Mouse (Mus musculus): ENCODE data around the gene Capn7. TPM values are rescaled to one million over a fixed set of nuclear protein-coding genes. Genes with fewer than 3 reads are reported as not detected.

Gene Capn7
- total RNA-seq, 1 experiment from 2014 or later: 36.8 TPM

DNA sequence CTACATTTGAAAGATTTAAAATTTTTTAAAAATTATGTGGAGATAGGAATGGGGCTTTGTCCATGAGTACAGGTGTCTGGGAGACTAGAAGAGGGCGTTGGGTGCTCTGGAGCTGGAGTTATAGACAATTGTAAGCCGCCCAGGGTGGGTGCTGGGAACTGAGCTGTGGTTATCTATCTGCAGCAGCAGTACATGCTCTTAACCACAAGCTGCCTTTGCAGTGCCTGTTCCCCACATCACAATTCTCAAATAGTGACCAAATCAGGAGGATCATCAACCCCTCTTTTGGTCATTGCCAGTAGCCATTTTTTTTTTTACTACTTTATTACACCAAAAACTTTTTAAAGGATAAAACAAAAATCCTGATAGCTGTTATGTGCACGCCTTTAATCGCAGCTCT, 28.2 kb downstream of the Capn7 start:
- no peak for DNase-seq

DNA sequence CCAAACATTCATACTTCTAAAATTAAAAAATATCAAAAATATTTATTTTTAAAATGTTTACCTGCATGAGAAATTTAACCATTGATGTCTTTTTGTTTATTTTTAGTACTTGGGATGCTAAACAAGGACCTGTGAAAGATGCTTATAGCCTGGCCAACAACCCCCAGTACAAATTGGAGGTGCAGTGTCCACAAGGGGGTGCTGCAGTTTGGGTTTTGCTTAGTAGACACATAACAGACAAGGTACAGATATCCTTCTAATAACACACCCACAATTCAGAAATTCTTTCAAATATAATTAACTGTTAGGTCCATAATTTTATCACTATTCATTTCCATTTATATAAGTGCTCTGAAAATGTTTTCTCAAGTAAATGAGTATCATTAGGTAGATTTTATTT, 28.9 kb downstream of the Capn7 start:
- DNase-seq: peak; percentile 88

DNA sequence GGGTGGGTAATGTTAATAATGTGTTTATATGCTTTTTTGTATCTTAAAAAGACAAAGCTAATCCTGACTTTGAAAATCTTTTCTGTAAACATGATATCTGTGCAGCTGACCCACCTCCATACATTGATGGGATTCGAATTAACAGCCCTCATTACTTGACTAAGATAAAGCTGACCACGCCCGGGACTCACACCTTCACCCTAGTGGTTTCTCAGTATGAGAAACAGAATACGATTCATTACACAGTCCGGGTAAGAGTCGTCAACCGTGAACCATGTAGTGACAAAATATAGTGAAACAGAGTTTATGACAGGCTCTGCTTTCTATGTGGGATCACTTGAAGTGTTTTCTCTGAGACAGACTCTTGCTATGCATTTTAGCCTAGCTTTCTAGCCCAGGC, 31.5 kb downstream of the Capn7 start:
- no peak for DNase-seq

DNA sequence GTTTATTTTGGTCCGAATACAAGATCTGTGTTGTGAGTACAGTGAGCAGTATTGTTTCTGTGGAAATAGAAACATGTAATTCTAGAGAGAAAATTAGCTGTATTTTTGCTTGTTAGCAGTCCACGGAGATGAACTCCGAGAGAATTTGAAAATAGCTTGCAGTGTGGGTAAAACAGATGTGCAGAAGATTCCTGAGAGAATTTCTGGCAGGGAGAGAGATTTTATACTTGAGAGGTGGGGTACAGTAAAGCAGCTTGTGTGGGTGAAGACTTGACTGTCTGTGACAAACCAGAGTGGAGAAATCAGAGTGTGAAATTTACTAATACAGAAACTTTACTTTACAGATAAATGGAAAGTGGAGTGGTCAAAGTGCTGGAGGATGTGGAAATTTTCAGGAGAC, 32.9 kb downstream of the Capn7 start:
- DNase-seq: no peak

DNA sequence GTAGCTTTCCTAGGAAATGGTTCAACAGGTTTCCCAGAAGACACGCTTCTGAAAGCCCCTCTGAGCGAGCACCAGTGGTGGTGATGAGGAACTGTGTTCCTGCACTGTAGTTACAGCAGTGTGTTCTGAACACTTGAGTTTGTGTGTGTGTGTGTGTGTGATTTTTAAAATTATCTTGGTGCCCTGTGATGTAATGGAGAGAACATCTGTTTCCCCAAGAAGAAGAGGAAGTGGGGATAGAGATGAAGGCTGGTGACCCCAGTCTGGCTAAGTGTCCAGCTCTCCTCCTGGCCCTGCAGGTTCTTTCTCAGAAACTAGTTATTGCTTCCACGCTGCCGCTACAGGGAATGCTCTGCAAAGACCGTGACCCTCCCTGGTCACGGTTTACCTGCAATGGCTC, 38.0 kb downstream of the Capn7 start:
- DNase-seq: no peak

DNA sequence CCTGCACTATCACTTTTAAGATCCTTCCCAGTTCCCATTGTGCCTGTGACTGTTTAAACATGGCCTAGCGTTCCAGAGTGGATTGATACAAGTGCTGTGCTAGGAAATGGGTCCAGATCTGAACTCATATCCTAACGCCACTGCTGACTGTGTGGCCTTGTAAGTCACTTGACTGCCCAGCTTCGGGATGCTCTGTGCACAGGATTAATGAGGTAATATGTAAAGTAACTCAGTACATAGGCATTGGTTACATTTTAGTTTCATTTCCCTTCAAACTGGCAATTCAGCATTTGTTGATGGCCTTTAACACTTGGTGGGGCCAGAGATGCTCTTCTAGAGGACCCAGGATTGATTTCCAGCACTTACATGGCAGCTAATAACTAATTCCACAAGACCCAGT, 39.9 kb downstream of the Capn7 start:
- no peak for DNase-seq

DNA sequence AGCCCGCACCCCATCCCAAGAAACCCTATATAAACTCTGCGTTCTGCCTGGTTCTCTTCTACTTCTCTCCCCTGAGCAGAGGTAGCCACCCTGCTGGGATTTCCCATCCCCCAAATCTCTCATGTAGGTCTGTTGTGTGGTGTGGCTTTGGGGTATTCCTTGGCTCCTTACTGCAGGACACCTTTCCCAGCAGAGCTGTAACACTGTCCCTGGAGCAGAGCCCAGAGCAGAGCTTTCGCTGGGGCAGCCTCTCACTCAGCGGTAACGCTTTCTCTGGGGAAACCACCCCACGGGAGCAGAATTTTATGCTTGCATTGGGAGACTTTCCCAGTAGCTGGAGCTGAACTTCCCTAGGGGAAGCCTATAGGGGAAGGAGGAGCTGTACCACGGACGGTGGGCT, 45.8 kb downstream of the Capn7 start:
- no peak for DNase-seq

DNA sequence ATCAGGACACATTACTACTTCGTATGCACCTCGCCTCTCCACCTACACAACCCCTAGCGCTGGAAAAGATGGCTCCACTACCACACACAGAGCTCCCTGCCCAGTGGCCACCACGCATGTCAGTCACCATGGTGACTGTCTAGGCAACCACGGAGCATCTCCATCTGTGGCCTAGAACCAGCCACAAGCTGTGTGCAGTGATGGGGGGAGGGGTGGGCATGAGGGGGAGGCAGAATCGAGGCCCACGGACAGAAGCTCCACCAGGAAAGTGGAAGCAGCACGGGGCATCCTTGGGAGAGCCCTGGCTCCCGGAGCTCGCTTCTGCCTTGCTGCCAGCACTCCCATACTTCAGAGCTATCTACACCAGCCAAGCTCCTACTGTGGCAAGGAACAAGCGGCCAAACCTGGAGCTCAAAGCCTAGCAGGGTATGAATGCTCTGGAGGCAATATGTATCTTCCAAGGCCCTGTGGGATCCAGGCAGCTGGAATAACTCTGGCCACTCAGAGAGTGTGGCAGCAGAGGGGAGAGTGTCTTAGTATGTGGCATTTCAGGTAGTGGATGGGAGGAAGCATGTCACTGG, 47.1 kb downstream of the Capn7 start:
- no peak for DNase-seq

DNA sequence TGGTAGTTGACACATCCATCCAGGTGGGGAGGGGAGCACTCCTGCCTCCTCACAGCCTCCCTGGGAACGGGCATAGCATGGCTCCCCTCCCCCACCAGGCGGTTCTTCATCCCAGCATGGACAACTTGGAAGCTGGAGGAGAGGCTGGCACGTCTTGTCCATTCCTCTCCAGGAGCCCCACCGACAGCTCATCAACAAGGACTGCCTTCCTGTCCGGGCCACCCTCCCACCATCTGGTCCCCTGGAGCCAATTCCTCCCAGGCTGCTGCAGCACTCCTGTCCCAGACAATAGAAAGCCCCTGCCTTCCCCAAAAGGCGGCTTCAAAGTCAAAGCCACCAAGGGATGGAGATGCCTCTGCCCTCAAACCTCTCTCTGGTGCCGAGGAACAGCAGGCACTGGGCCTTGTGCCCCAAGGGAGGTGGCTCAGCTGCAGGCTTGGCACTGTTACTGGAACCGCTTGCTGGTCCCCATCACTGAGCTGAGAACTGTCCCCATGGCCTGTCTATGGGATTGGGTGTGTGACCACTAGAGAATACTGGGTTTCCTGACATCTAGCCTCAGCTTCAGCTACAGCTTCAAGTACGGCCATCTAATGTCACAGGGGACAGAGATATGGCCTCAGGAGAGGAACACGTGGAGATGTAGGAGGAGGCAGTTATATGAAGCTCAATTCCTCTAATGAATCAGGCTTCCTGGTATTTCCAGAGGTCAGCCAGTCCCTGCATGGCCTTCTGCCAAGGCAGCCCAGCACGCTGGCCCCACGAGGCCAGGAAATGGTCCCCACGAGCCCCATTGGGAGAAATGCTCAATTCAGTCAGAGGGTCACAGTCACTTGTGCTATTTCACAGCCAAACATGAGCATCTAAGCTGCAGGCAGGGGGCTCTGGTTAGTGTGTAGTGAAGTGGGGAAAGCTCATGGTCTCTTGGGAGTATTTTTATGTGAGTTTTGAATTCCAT, 48.2 kb downstream of the Capn7 start:
- peak; percentile 87 for DNase-seq

DNA sequence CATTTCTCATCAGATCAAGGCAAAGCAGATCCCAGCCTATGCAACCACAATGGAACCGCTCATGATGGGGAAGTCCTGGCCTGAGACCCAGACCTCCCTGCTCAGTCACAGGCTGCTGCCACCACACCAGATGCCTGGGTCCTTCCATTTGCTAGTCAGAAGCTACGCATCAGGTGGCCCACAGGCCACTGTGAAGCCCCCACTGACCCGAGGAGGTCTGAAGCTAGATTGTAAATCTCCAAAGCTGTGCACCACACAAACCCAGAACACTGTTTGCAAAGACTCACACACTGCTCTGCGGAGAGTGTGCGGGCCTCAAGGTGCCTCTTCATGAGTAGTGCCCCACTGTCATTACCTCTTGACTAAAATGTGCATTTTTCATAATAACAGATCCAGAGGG, 49.0 kb downstream of the Capn7 start:
- DNase-seq: no peak

DNA sequence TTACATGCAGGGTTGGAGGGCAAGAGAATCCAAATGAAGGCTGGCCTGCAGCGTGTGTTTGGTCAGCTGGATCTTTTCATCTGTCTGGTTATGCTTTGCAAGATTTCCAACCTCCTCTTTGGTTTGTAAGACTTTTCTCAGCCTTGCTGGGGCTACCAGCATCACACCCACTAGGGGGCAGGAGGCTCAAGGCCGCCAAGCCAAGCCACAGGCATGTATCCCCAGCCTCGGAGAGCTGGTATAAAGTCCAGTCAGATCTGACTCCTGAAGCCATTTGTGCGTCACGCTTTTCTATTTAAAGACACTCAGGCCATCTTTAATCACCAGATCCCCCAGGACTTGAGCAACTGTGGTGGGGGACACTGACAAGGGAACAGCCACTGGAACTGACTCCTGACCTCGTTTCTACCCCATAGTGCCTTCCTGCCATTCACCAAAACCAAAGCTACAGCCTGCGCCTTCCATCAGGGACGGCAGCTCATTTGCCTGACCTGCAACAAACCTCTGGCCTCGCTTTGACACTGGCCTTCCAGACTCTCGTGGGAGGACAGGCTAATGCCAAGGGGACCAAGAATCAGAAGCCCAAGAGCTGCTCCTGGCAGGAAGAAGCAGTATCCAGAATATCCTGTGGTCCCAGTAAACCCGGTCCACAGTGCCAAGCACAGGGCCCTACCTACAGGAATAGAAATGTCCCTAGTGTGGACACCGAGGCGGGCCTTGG, 49.7 kb downstream of the Capn7 start:
- peak; percentile 93 for DNase-seq

DNA sequence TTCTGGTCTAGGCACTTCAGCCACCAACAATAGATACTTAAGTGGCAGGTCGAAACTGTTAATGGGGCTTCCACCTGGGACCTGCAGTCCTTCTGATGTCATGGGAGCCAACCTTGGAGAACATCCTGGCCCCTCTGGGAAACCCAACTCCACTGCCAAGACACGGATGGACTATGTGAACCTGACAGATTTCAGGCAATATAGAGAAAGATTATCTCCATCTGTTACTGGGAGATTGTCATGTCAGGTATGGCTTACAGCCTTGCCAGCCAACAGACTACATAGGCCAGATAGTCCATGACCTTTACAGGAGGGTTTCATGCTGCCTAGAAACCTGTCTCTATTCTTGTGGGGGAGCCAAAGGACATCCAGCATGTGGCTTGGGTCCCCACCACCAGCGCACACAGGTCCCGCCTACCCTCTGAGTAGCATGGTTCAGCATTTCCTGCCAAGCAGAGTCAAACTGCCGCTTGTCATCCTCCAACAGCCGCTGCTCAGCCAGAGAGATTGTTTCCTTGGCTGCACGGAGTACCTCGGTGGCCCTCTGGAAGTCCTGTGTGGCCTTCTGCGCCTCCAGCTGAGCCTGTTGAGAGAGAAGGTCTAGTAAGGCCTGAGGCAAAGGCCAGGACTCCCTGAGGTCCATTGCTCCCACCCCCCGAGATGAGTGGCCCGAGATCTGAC, 51.0 kb downstream of the Capn7 start:
- DNase-seq: no peak

DNA sequence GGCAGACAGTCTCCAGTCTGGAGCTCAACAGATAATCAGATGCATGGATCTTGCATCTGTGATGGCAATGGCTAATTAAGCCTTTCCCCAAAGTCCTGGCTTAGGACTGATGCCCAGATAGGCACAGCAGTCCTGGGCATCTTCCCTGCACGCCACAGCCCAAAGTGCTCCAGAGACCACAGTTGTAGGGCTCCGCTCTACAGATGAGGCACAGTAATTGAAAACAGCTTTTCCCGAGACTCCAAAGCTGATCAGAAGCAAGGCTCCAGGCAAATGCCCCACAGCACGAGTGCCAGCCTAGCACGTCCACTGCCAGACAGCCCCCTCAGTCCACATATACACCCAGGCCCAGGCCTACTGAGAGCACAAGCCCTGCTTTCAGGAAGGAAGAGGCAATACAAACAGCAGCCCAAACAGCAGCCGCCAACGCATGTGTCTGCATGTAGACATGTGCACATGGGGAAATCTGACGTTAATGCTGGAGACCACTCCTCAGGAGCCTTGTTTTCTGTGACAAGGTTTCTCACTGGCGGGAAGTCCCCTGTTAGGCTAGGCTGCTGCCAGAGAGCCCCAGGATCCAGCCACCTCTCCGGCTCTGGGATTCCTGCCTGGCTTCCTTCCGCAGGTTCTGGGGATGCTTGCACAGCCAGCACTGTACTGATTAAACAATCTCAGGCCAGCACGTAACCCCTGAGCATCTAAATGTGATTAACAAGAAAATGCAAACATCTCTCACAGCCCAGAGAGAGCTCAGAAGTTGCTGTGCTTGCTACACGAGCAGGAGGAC, 51.8 kb downstream of the Capn7 start:
- no peak for DNase-seq

DNA sequence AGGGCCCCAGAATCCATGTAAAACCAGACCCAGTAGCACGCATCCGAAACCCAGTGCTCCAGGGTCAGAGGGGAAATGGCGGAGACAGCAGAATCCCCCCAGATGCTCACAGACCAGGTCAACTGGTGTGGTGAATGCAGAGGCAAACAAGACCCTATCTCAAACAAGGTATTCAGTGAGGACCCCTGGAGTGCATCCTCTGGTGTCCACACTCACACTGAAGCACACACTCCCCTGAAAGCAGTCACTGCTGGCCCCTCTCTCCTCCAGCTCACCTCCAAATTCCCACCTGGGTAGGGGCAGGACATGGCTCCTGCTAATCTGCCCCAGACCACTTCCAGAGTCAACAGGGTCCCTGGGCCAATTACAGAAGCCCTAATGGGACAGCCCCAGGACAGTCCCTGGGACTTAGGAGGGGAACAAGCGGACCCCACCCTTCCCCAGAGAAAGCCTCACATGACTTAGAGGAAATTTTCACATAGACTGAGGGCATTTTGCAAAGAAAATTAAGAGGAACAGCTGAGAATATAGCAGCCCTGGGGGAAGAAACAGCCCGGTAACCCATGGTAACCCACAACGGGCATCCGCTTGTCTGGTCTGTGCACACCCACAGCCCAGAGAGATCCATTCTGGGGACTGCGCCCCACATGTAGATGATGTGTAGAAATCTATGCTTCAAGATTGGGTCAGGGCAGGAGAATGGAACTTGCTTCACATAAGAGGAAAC, 53.1 kb downstream of the Capn7 start:
- DNase-seq: no peak

DNA sequence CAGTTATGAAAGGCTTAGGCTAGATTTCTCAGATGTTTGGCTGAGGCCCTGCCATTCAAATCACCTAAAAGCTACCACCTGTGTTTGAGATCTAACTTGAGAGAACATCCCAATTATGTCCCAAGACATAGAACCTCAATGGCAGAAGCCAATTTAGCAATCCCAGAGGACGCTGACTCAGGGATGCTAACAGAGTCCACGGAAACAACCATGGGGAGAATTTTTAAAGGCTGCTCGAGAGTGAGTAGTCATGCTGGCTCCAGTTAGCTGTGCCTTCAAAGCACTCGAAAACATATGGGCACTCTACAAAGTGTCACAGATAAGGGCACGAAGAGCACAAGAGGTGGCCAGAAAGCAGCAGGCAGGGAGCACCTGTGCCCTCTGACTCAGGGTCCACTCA, 55.9 kb downstream of the Capn7 start:
- no peak for DNase-seq

DNA sequence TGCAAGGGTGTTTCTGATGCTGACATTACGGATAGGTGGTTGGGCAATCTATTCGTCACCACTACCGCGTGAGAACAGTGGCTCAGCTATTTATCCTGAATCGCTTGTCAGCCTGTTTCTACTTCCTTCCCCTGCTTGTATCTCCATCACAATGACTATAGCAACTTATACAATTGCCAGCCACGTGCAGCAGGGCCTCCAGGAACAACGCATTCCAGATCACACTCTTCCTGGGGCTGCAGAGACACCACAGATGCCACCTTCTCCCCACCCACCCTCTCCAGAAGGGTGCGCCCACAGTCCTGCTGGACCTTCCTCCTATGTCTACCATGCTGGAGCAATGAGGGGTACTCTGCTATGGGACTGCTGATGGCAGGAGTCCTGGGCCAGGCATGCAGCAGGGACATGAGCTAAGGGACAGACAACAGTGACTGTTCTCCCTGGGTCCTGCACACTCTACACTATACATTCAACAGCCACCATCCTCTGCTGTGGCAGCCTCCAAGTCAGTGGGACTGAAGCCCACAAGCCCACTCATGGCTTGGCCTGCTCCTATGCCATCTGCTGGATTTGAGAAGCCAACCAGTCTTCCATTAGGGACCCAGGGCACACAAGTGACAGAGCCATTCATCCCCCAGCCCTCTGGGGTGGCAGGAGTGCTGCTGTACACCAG, 56.6 kb downstream of the Capn7 start:
- no peak for DNase-seq

DNA sequence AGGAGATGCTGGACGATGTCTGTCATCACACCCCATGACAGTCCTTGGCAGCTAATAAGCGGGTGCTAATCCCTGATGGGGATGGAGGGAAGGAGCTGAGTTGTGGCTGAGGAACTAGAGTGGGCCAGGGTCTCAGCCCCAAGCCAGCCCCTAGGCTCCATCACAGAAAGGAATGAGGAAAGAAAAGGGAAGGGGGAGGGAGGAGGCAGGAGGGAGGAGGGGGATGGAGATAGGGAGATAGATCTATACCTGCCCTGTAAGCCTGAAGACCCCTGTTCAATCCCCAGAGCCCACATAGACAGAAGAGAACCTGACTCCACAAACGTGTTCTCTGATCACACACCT, 57.1 kb downstream of the Capn7 start:
- DNase-seq: no peak

DNA sequence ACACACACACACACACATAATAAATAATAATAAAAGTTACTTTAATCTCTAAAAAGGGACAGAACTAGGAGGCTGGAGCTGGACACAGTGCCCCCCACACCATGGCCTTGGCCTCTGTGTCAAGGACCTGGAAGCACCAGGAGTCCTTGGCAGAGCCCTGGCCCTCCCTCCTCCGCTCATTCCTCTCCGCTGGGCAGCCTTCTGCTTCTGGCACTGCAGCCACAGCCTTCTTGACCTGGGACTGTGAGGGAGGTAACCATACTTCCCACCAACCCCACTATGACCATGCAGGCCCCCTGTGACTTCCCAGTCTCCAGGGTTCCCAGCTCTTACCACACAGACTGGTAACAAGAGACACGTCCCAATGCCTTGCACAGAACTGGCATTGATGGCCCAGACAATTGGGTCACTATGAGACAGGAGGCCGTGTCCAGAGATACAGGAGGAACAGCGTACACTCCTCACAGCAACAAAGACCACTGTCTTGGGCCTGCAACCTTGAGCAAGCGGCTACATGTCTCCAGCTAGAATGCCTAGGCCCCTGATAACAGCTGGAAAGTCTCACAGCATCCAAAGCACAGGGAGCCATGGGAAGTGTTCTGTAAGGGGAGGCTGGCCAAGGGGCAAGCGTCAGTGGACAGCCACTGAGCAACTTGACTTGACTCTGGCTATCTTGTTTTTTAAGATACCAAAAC, 57.6 kb downstream of the Capn7 start:
- DNase-seq: peak; percentile 86

DNA sequence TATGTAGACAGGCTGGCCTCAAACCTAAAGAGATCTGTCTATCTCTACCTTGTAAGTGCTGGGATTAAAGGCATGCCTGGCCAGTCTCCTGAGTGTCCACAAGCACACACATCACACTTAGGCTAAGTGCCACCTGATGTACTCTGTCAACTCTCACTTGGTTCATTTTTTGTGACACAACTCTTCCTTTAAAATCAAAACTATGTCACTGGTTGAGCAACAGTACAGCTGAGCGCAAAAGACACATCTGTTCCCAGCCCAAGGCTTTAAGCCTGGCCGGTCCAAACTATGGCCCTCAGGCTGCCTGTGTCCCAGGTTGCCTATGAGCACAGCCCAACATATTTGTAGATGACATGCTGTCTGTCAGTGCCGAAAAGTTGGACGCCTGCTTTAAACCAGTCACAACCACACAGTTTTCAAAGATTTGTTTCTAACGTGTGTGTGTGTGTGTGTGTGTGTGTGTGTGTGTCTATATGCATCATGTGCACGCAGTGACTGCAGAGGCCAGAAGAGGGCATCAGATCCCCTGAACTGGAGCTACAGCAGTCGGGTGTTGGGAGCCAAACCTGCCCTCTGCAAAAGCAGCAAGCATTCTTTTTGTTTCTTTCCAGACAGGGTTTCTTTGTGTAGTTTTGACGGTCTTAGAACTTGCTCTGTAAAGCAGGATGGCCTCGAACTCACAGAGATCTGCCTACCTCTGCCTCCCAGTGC, 58.5 kb downstream of the Capn7 start:
- DNase-seq: no peak
